Mouse (Mus musculus) heart, postnatal 0 days (tissue): ENCODE results near the gene Mrpl23. TPM values are rescaled to one million over a fixed set of nuclear protein-coding genes. Genes with fewer than 3 reads are reported as not detected.
A peak's percentile ranks its signal among the peaks of the same experiment; 100 is the strongest.

ENCODE experiments used
- ATAC-seq: fragments of 200-750 bp; cut with Nextera tagmentation; 2 replicates; pipeline ENCODE4 v1.8.0; 2017; ENCODE audit warnings: low read depth, moderate number of reproducible peaks, moderate library complexity; ENCODE audit not compliant: insufficient read depth
- DNase-seq: peaks from one replicate; pipeline ENCODE4 v3.0.0-alpha.2; 2016; ENCODE audit warnings: low spot score
- H3K27ac ChIP-seq: fragments of 300-500 bp; sonication (generic); 2 replicates; pipeline ENCODE4 v1.5.1; 2014; ENCODE audit warnings: low read depth, mild to moderate bottlenecking
- H3K27me3 ChIP-seq: fragments of 300-500 bp; sonication (generic); 2 replicates; pipeline ENCODE4 v1.6.1; 2014; ENCODE audit warnings: low read length, mixed read lengths; ENCODE audit not compliant: control insufficient read depth, insufficient read depth
- H3K36me3 ChIP-seq: fragments of 300-500 bp; sonication (generic); replicated peaks from 2 replicates; pipeline ENCODE4 v1.6.1; 2014; ENCODE audit warnings: low read length, mixed read lengths; ENCODE audit not compliant: control insufficient read depth, insufficient read depth
- H3K4me1 ChIP-seq: fragments of 300-500 bp; sonication (generic); 2 replicates; pipeline ENCODE4 v1.6.1; 2014; ENCODE audit warnings: antibody characterized with exemption; ENCODE audit not compliant: control insufficient read depth, insufficient read depth
- H3K4me2 ChIP-seq: fragments of 300-500 bp; sonication (generic); 2 replicates; pipeline ENCODE4 v1.6.1; 2014; ENCODE audit warnings: low read depth, mild to moderate bottlenecking, low read length, moderate library complexity
- H3K4me3 ChIP-seq: fragments of 300-500 bp; sonication (generic); 2 replicates; pipeline ENCODE4 v1.5.1; 2014; ENCODE audit warnings: low read depth, low read length
- H3K9ac ChIP-seq: fragments of 300-500 bp; sonication (generic); replicated peaks from 2 replicates; pipeline ENCODE4 v1.6.1; 2014; ENCODE audit warnings: low read depth, low read length, mixed read lengths
- H3K9me3 ChIP-seq: fragments of 300-500 bp; sonication (generic); replicated peaks from 2 replicates; pipeline ENCODE4 v1.6.1; 2016; ENCODE audit warnings: low read length; ENCODE audit not compliant: control insufficient read depth
- CTCF ChIP-seq: IDR thresholded peaks from 2 replicates; pipeline ENCODE4 v1.5.1; 2016; ENCODE audit warnings: antibody characterized with exemption, control low read depth, low read depth
- EP300 ChIP-seq: IDR thresholded peaks from 2 replicates; pipeline ENCODE4 v1.6.1; 2016; ENCODE audit warnings: antibody characterized with exemption, low read depth
- WGBS: fragments of 180-500 bp; shearing (Covaris S2); extraction: QIAGEN DNeasy Blood & Tissue Kit; methylation state at CpG from one replicate; pipeline ENCODE4 v1.1.7; 2014; 5-methylcytosine and 5-hydroxymethylcytosine counted together
- polyA plus RNA-seq: library from polyadenylated mRNA; unstranded; fragments of >200 nt; fragmentation: Nextera tagmentation; extraction: Ambion mirVana; gene quantifications from 2 replicates; pipeline ENCODE4 v1.2.1, GENCODE M21; 2015
- total RNA-seq: library from RNA; depleted of rRNA; stranded (reverse); fragments of >200 nt; gene quantifications from 2 replicates; pipeline ENCODE4 v1.2.3, GENCODE M21; 2014; ENCODE audit warnings: low replicate concordance

Gene Mrpl23
- total and polyA plus RNA-seq, 2 experiments from 2014 or later, result 14.9 to 87.2 TPM

DNA sequence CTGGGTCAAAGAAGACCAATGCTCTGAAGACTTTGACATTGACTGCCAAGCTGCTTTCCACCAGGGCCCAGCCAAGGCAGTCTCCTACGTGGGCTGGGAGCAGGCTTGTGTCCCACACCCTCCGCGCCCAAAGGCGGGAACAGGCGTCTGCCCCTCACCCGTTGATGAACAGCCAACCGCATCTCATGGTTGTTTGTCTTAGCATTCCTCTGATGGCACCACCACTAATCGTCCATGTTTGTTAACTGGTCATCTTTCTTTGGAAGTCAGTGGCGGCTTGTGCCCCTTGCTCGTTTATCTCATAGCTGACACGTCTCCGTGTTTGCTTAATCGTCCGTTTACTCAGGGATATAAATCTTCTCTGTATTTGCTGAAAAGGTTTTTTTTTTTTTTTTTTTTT is 23.0 kb upstream of the Mrpl23 start:
- ATAC-seq (no peak), DNase-seq (no peak)
- WGBS, result 67% methylated on average over 14 of the region's 14 CpGs
- Histone ChIP-seq H3K4me3 (no peak overlapping the region), H3K27ac (no peak overlapping the region), H3K4me1 (no peaks in the 10 kb centered on the region; the same call in 1 of the 2 replicates), H3K27me3 (no peaks in the 10 kb centered on the region), H3K9me3 (no peaks in the 10 kb centered on the region), H3K4me2 (no peak overlapping the region), H3K9ac (no peak overlapping the region), H3K36me3 (no peaks in the 10 kb centered on the region)
- no peak for TF ChIP-seq EP300

DNA sequence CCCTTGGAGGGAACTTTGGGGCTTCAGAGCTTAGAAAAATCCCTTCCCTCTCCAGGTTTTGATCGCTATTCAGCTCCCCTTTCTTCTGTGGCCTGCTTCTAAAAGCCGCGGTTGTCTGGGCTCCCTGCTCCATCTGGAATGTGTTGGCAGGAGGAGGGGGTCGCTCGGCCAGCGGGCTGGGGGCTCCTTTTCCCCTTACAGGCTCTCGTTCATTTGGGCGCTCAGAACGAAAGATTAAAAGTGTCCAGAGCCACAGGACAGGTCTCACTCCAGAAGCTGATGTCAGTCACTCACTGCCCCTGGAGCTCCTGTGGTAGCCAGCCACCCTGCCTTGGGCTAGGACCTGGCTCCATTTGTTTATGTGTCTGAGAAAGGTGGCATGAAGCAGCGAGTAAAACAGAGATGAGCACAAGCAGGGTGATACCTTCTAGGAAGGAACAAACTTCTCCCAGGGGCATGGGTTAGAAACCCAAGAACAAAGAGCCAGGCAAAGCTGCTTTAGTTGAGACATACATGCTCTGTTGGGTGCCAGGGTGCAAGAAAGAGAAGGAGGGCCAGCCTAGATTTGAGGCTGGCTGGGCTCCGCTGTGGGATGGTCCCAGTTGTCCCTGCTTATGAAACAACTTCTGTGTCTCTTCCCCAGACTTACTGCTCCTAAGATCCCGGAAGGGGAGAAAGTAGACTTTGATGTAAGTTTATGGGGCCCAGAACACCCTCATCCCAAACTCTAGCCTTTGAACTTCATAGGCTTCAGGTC is 22.3 kb upstream of the Mrpl23 start:
- WGBS, result 30% methylated on average over 12 of the region's 12 CpGs
- ATAC-seq (no peak; the same call in 1 of the 2 replicates), DNase-seq (no peak)
- Histone ChIP-seq H3K9me3 (no peaks in the 10 kb centered on the region), H3K4me1 (no peaks in the 10 kb centered on the region; the same call in 1 of the 2 replicates), H3K27ac (peak overlapping the region; percentile 18), H3K9ac (no peak overlapping the region), H3K27me3 (no peaks in the 10 kb centered on the region), H3K36me3 (no peaks in the 10 kb centered on the region), H3K4me2 (no peak overlapping the region), H3K4me3 (no peak overlapping the region)
- no peak for TF ChIP-seq CTCF
- TF ChIP-seq EP300, result no peak

DNA sequence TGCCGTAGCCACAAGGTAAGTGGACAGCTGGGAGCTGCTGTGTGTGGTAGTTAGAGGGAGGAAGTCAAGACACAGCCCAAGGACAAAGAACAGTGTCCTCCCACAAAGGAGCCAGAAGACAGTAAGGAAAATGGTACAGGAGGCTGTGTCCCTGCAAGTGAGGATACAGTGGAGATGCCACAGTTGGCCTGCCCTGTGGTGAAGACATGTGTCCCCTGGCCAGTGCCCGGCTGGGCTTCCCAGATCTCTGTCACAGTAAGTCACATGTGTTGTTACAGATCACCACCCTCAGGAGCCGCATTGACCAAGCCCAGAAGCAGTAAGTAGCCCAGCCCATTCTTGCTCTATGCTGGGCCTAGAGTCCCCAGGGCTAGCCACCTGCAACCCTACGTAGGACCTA is 18.4 kb upstream of the Mrpl23 start:
- Histone ChIP-seq H3K4me3 (no peak overlapping the region), H3K9me3 (no peaks in the 10 kb centered on the region), H3K9ac (no peak overlapping the region), H3K36me3 (no peaks in the 10 kb centered on the region), H3K27me3 (no peaks in the 10 kb centered on the region), H3K4me2 (no peak overlapping the region), H3K4me1 (peaks cover 15% of the 10 kb centered on the region), H3K27ac (no peak overlapping the region)
- TF ChIP-seq EP300 (no peak), CTCF (no peak)
- no peak for ATAC-seq
- WGBS, result 71% methylated on average over 4 of the region's 4 CpGs
- no peak for DNase-seq

DNA sequence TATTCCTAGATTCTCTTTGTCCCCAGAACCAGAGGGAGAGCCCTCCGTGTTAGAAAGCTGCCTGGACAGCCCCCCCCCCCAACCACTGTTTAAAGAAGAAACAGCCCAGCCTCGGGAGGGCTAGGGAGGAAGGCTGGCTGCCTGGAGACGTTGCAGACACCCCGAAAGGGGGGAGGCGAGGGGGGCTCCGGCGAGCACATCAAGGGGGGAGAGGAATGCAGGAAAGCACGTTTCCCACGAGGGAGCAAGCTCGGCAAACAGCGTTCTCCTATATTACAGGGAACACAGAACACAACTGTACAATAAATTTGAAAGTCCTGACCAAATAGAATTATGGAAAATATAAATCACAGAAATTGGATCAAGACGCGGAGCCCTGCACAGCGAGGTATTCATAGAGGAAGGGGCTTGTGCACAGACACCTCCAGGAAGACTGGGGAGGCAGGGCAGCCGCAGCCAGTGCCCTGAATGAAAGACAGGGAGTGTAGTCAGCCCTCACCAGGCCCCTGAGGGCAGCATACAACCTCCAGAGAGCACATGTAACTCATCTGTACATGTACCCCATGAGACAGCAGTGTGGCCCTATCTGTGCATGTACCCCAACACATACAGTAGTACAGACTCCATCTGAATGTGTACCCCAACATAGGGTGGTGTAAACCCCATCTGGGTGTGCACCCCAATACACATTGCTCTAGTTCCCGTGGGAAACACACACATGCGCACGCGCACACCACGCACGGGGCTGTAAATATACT is 16.1 kb upstream of the Mrpl23 start:
- Histone ChIP-seq H3K27ac (0 out of 2 replicates have a peak overlapping the region, but pooled peaks have one; percentile 6), H3K9ac (0 out of 2 replicates have a peak overlapping the region, but pooled peaks have one; percentile 28), H3K4me2 (peak overlapping the region; percentile 17; the same call in 1 of the 2 replicates), H3K4me1 (peaks cover 15% of the 10 kb centered on the region), H3K4me3 (no peak overlapping the region), H3K9me3 (no peaks in the 10 kb centered on the region), H3K27me3 (no peaks in the 10 kb centered on the region), H3K36me3 (no peaks in the 10 kb centered on the region)
- WGBS, result 39% methylated on average over 21 of the region's 21 CpGs
- ATAC-seq, result 0 out of 2 replicates have a peak, but pooled peaks have one; percentile 35
- no peak for TF ChIP-seq EP300
- TF ChIP-seq CTCF, result no peak
- DNase-seq, result no peak

DNA sequence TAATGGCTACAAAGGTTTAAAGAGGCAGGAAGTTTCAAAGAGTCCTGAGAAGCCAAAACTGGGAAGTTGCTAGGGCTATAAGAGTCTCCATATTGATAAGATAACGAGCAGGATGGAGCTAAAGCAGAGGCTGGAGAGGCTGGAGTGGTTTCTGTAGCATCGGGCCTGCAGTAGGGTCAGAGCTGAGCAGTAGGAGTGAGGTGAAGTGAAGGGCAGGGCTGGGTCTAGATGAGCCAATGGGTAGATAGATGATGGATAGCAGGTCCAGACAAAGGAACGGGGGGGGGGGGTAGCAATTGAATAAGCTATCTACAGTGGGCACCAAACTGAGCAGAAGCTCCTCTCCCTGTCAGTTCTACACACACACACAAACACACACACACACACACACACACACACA is 15.0 kb upstream of the Mrpl23 start:
- Histone ChIP-seq H3K27ac (no peak overlapping the region), H3K9me3 (no peaks in the 10 kb centered on the region), H3K4me3 (no peak overlapping the region), H3K27me3 (no peaks in the 10 kb centered on the region), H3K4me1 (peaks cover 15% of the 10 kb centered on the region), H3K4me2 (no peak overlapping the region), H3K9ac (no peak overlapping the region), H3K36me3 (no peaks in the 10 kb centered on the region)
- WGBS, result 21% methylated on average over 3 of the region's 3 CpGs
- TF ChIP-seq EP300 (no peak), CTCF (no peak)
- ATAC-seq, result no peak
- no peak for DNase-seq
